Mouse (Mus musculus): ENCODE data around the gene Dtd2.

The Dtd2 gene

GRCm38 (mm10) chr12:52005877-52006632 lies at the start of gene Dtd2:
TSS of gene Dtd2 (minus strand) at chr12:52006501.
- POLR2A ChIA-PET: interaction anchor here (0.6 to 4.4 kb wide), 78 partner anchors 8 to 829 kb away, joined by 3 to 42 read pairs (median 4); partner anchors contain the start of genes Heatr5a (in 4 of the 4), Nubpl (in 3 of the 4), Strn3 (in 2 of the 4) and Arhgap5 (in 1 of the 4)
- CTCF ChIA-PET: interaction anchor here in 3 of 4 experiments (0.5 to 1.4 kb wide), 3 partner anchors 35 to 632 kb away, joined by 3 to 15 read pairs (median 4); partner anchors contain the start of gene Heatr5a (in 2 of the 3)

- ChIA-PET POLR2A (no interaction called here), CTCF (no interaction called here)
Measured at GRCm38 (mm10) chr12:52049324-52049723, 43.0 kb upstream of the Dtd2 start.

GRCm38 (mm10) chr12:52046371-52046770 lies 40.1 kb upstream of the Dtd2 start:
- ChIA-PET CTCF (no interaction called here), POLR2A (no interaction called here)

GRCm38 (mm10) chr12:52042818-52043336 lies 36.6 kb upstream of the Dtd2 start:
- ChIA-PET POLR2A (no interaction called here), CTCF (interaction anchor here in 1 of 4 experiments (0.6 kb wide), 1 partner anchor 595 kb away, joined by 7 read pairs; no protein-coding TSS in a partner anchor)

- POLR2A ChIA-PET: no interaction called here
- CTCF ChIA-PET: interaction anchor here in 3 of 4 experiments (0.5 to 1.1 kb wide), 3 partner anchors 27 to 600 kb away, joined by 3 to 4 read pairs (median 4); no protein-coding TSS in a partner anchor
Measured at GRCm38 (mm10) chr12:52038352-52038751, 32.1 kb upstream of the Dtd2 start.

- CTCF ChIA-PET: no interaction called here
- POLR2A ChIA-PET: no interaction called here
Measured at GRCm38 (mm10) chr12:52034956-52035355, 28.7 kb upstream of the Dtd2 start.

- ChIA-PET CTCF (interaction anchor here in 1 of 4 experiments (0.6 kb wide), 1 partner anchor 35 kb away, joined by 4 read pairs; no protein-coding TSS in a partner anchor), POLR2A (interaction anchor here in 1 of 4 experiments (2.0 kb wide), 1 partner anchor 26 kb away, joined by 7 read pairs; the partner anchor contains the start of gene Dtd2)
Measured at GRCm38 (mm10) chr12:52032276-52032675, 26.0 kb upstream of the Dtd2 start.

GRCm38 (mm10) chr12:52027963-52028362 lies 21.7 kb upstream of the Dtd2 start, which contains the start of gene Gpr33:
TSS of gene Gpr33 (minus strand) at chr12:52028063.
- ChIA-PET CTCF (interaction anchor here in 1 of 4 experiments (0.5 kb wide), 1 partner anchor 14 kb away, joined by 3 read pairs; no protein-coding TSS in a partner anchor), POLR2A (no interaction called here)

GRCm38 (mm10) chr12:52014494-52015029 lies 8.3 kb upstream of the Dtd2 start:
- ChIA-PET POLR2A (interaction anchor here in 1 of 4 experiments (1.5 kb wide), 1 partner anchor 8 kb away, joined by 8 read pairs; the partner anchor contains the start of gene Dtd2), CTCF (interaction anchor here in 1 of 4 experiments (0.9 kb wide), 1 partner anchor 13 kb away, joined by 3 read pairs; no protein-coding TSS in a partner anchor)

GRCm38 (mm10) chr12:52014044-52014443 lies 7.7 kb upstream of the Dtd2 start:
- POLR2A ChIA-PET: interaction anchor here in 2 of 4 experiments (0.6 to 1.5 kb wide), 6 partner anchors 8 to 484 kb away, joined by 3 to 8 read pairs (median 4); partner anchors contain the start of gene Dtd2 (in 1 of the 2)
- CTCF ChIA-PET: interaction anchor here in 3 of 4 experiments (0.6 to 0.9 kb wide), 7 partner anchors 13 to 1589 kb away, joined by 3 to 15 read pairs (median 3); partner anchors contain the start of gene Gpr33 (in 1 of the 3)

- ChIA-PET CTCF (no interaction called here), POLR2A (no interaction called here)
Measured at GRCm38 (mm10) chr12:52013274-52013673, 7.0 kb upstream of the Dtd2 start.

- ChIA-PET POLR2A (no interaction called here), CTCF (interaction anchor here in 1 of 4 experiments (1.0 kb wide), 1 partner anchor 629 kb away, joined by 4 read pairs; no protein-coding TSS in a partner anchor)
Measured at GRCm38 (mm10) chr12:52012159-52012558, 5.9 kb upstream of the Dtd2 start.

GRCm38 (mm10) chr12:52010630-52010961 lies 4.3 kb upstream of the Dtd2 start:
- CTCF ChIA-PET: interaction anchor here in 3 of 4 experiments (0.7 to 1.8 kb wide), 5 partner anchors 9 to 30 kb away, joined by 3 to 6 read pairs (median 4); no protein-coding TSS in a partner anchor

GRCm38 (mm10) chr12:52009928-52010629 lies 3.8 kb upstream of the Dtd2 start:
- CTCF ChIA-PET: interaction anchor here in 3 of 4 experiments (0.7 to 1.8 kb wide), 3 partner anchors 8 to 30 kb away, joined by 4 to 6 read pairs (median 5); no protein-coding TSS in a partner anchor

More at GRCm38 (mm10) chr12:52010630-52010961, 4.3 kb upstream of the Dtd2 start:
- POLR2A ChIA-PET: interaction anchor here in 1 of 4 experiments (0.8 kb wide), 1 partner anchor 9 kb away, joined by 3 read pairs; no protein-coding TSS in a partner anchor

GRCm38 (mm10) chr12:52006633-52006994 lies 313 bp upstream of the Dtd2 start:
- ChIA-PET POLR2A (interaction anchor here (0.6 to 4.4 kb wide), 75 partner anchors 8 to 829 kb away, joined by 3 to 42 read pairs (median 4); partner anchors contain the start of genes Heatr5a (in 4 of the 4), Nubpl (in 3 of the 4), Strn3 (in 2 of the 4) and Arhgap5 (in 1 of the 4)), CTCF (interaction anchor here in 2 of 4 experiments (0.6 to 1.4 kb wide), 2 partner anchors 35 to 501 kb away, joined by 4 to 15 read pairs (median 6); partner anchors contain the start of gene Heatr5a (in 2 of the 2))

More at GRCm38 (mm10) chr12:52009928-52010629, 3.8 kb upstream of the Dtd2 start:
- POLR2A ChIA-PET: interaction anchor here in 1 of 4 experiments (0.8 kb wide), 1 partner anchor 9 kb away, joined by 3 read pairs; no protein-coding TSS in a partner anchor

- ChIA-PET POLR2A (interaction anchor here in 2 of 4 experiments (0.9 to 3.1 kb wide), 8 partner anchors 8 to 601 kb away, joined by 3 to 18 read pairs (median 4); partner anchors contain the start of gene Heatr5a (in 2 of the 2)), CTCF (interaction anchor here in 1 of 4 experiments (1.3 kb wide), 1 partner anchor 16 kb away, joined by 3 read pairs; no protein-coding TSS in a partner anchor)
Measured at GRCm38 (mm10) chr12:52002746-52003145, 3.6 kb downstream of the Dtd2 start.

GRCm38 (mm10) chr12:52001544-52001943 lies 4.8 kb downstream of the Dtd2 start:
- ChIA-PET POLR2A (interaction anchor here in 2 of 4 experiments (0.7 to 3.1 kb wide), 11 partner anchors 9 to 602 kb away, joined by 3 to 18 read pairs (median 4); partner anchors contain the start of gene Heatr5a (in 2 of the 2)), CTCF (interaction anchor here (0.6 to 1.5 kb wide), 23 partner anchors 9 to 807 kb away, joined by 3 to 6 read pairs (median 3); partner anchors contain the start of genes Heatr5a (in 2 of the 4) and Strn3 (in 1 of the 4))
